Mouse (Mus musculus) subcutaneous adipose tissue, adult 2 months (tissue): ENCODE measurements around the gene Rnf182. TPM values are rescaled to one million over a fixed set of nuclear protein-coding genes. Genes with fewer than 3 reads are reported as not detected.

Experiments used
- polyA plus RNA-seq: library from polyadenylated mRNA; depleted of rRNA; stranded (reverse); fragments of >200 nt; gene quantifications from 2 replicates; pipeline ENCODE4 v1.2.3, GENCODE M21; 2012; ENCODE audit warnings: low replicate concordance; rRNA removed

Gene Rnf182
- 0.54 and 0.77 TPM in 2 replicates for polyA plus RNA-seq

GRCm38 (mm10) chr13:43615577-43616254 lies at the start of gene Rnf182:
TSS of gene Rnf182 (plus strand) at chr13:43615710.

Other genes starting within 250 kb of the Rnf182 start
- gene Nol7, start 217.3 kb upstream of the Rnf182 start, polyA plus RNA-seq, result 29.8 and 50.7 TPM in 2 replicates
- gene Ranbp9, start 134.4 kb upstream of the Rnf182 start, polyA plus RNA-seq, result 21.7 and 27.7 TPM in 2 replicates
- gene Mcur1, start 55.5 kb upstream of the Rnf182 start, polyA plus RNA-seq, result 43.9 and 47.9 TPM in 2 replicates
- 8.0 and 19.7 TPM in 2 replicates for gene Cd83, start 169.1 kb downstream of the Rnf182 start, polyA plus RNA-seq